Mouse (Mus musculus): ENCODE data around the gene Tex14. TPM values are rescaled to one million over a fixed set of nuclear protein-coding genes. Genes with fewer than 3 reads are reported as not detected.
"Not testable (repeated sequence)": the region's sequence is repeated elsewhere in the genome, so short reads cannot be mapped to it uniquely, and the experiment has no call there.

The Tex14 gene
- polyA plus RNA-seq, 1 experiment: 0.98 TPM

DNA sequence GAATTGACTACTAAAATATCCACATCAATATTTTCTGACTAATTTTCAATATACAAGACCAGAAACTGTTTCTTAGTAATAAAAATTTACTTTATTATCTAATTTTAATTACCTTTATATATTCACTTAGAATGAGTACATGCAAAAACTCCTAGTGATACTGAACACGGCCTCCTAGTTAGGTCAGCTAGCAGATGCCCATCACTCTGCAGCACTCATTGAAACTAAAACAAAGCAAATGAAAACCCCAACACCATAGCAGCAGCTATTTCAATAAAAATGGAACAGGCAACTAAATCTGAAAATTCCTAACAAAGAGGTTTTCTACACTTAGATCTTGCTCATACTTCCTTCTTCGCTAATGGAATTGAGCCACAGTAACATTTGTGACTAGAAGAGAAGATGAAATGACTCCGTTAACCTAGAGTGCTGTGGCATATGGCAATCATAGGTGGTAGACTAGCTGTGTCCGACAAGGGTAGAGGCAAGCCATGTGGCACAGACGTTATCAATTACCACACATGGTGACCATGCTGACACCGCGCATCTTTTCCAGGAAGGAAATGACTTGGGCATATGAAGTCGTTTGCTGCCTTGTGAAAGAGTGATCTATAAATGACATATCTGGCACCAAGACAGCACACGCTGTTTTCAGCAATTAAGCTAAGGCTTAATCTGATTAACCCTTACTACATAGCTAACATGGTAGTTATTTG, 36.8 kb upstream of the Tex14 start:
- Histone ChIP-seq H3K4me3 (replicated peaks; ENCODE audit: insufficient read depth, low read depth, low read length) (no peak overlapping the region), H3K27me3 (ENCODE audit: control insufficient read depth, insufficient read depth, low read length) (no peaks in the 10 kb centered on the region; the same call in 1 of the 2 replicates), H3K4me1 (ENCODE audit: control insufficient read depth, insufficient read depth, low read length) (no peaks in the 10 kb centered on the region), H3K27ac (ENCODE audit: insufficient read depth, low read length) (no peak overlapping the region)
- WGBS: 13% methylated on average over 9 of the region's 9 CpGs
- no peak for TF ChIP-seq POLR2A (IDR thresholded peaks at IDR 0.05; ENCODE audit: borderline replicate concordance, insufficient read depth, low read length)
- no peak for TF ChIP-seq CTCF (IDR thresholded peaks at IDR 0.05; ENCODE audit: borderline replicate concordance, insufficient read depth, low read depth, low read length)
- peak in 1 of 2 experiments; percentile 2 for DNase-seq

GRCm38 (mm10) chr11:87384551-87384950, 20.3 kb upstream of the Tex14 start:
- no peak overlapping the region for H3K4me3 ChIP-seq (replicated peaks; ENCODE audit: insufficient read depth, low read depth, low read length)
- TF ChIP-seq CTCF (IDR thresholded peaks at IDR 0.05; ENCODE audit: borderline replicate concordance, insufficient read depth, low read depth, low read length) (no peak), POLR2A (IDR thresholded peaks at IDR 0.05; ENCODE audit: borderline replicate concordance, insufficient read depth, low read length) (no peak)
- DNase-seq: no peak
- H3K4me1 ChIP-seq (ENCODE audit: control insufficient read depth, insufficient read depth, low read length): no peaks in the 10 kb centered on the region
- WGBS: 97% methylated on average over 4 of the region's 4 CpGs
- no peak overlapping the region for H3K27ac ChIP-seq (ENCODE audit: insufficient read depth, low read length)
- no peaks in the 10 kb centered on the region for H3K27me3 ChIP-seq (ENCODE audit: control insufficient read depth, insufficient read depth, low read length)

DNA sequence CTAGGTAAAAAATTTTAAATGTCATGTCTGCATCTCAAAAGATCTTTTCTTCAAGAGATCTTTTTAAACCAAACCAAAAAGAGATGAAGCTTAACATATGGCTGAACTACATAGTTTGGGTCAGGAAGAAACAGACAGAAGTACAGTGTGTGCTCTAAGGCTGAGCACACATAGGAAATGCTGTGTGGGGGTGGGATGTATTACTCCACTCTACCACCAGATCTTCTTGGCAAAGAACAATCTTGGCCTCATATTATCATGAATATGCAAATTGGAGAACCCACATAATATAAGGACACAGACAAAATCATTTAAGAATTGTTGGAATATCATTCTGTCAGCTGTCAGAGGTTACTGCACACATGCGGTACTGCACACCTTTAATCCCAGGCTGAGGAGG, 19.2 kb upstream of the Tex14 start:
- DNase-seq: no peak
- H3K27ac ChIP-seq (ENCODE audit: insufficient read depth, low read length): no peak overlapping the region
- TF ChIP-seq CTCF (IDR thresholded peaks at IDR 0.05; ENCODE audit: borderline replicate concordance, insufficient read depth, low read depth, low read length) (no peak), POLR2A (IDR thresholded peaks at IDR 0.05; ENCODE audit: borderline replicate concordance, insufficient read depth, low read length) (no peak)
- no peaks in the 10 kb centered on the region for H3K27me3 ChIP-seq (ENCODE audit: control insufficient read depth, insufficient read depth, low read length)
- no peaks in the 10 kb centered on the region for H3K4me1 ChIP-seq (ENCODE audit: control insufficient read depth, insufficient read depth, low read length)
- no peak overlapping the region for H3K4me3 ChIP-seq (replicated peaks; ENCODE audit: insufficient read depth, low read depth, low read length)
- WGBS: 98% methylated on average over 1 of the region's 1 CpGs

DNA sequence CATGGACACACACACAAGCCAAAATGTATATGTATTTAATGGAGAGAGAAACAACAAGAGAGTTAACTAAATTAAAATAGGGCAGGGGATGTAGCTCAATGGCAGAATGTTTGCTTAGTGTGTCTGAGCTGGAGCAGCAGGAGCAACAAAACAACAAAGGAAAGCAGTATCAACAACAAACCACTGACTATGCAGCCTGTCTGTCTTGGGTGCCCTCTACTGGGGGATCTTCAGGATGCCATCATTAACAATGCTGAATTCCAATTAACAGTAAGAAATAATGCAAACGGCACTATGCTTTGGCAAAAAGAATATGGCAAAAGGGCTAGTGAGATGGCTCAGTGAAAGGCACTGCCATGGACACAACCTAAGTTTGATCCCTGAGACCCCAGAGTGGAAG, 11.0 kb upstream of the Tex14 start:
- WGBS: 3% methylated on average over 1 of the region's 1 CpGs
- Histone ChIP-seq H3K27me3 (ENCODE audit: control insufficient read depth, insufficient read depth, low read length) (no peaks in the 10 kb centered on the region), H3K4me1 (ENCODE audit: control insufficient read depth, insufficient read depth, low read length) (no peaks in the 10 kb centered on the region), H3K4me3 (replicated peaks; ENCODE audit: insufficient read depth, low read depth, low read length) (no peak overlapping the region), H3K27ac (ENCODE audit: insufficient read depth, low read length) (no peak overlapping the region)
- TF ChIP-seq CTCF (IDR thresholded peaks at IDR 0.05; ENCODE audit: borderline replicate concordance, insufficient read depth, low read depth, low read length) (peak; percentile 53; the same call in 1 of the 2 replicates), POLR2A (IDR thresholded peaks at IDR 0.05; ENCODE audit: borderline replicate concordance, insufficient read depth, low read length) (no peak)
- peak; percentile 16 to 21 for DNase-seq

DNA sequence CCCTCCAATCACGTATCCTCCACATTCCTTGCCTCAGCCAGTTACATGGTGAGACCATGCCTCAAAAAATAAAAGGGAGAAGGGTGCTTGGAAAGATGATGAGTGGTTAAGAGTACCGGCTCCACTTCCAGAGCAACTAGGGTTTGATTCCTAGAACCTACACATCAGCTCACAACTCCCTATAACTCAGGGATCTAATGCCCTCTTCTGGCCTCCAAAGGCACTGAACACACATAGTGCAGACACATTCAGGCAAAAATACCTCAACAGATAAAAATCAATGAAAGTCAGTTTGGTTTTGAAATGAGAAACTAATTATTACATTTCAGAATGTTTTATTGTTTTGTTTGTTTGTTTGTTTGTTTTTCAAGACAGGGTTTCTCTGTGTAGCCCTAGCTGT, 6.5 kb upstream of the Tex14 start:
- DNase-seq: no peak
- WGBS: 95% methylated on average over 2 of the region's 2 CpGs
- TF ChIP-seq CTCF (IDR thresholded peaks at IDR 0.05; ENCODE audit: borderline replicate concordance, insufficient read depth, low read depth, low read length) (no peak), POLR2A (IDR thresholded peaks at IDR 0.05; ENCODE audit: borderline replicate concordance, insufficient read depth, low read length) (no peak)
- H3K4me3 ChIP-seq (replicated peaks; ENCODE audit: insufficient read depth, low read depth, low read length): no peak overlapping the region
- no peaks in the 10 kb centered on the region for H3K4me1 ChIP-seq (ENCODE audit: control insufficient read depth, insufficient read depth, low read length)
- no peak overlapping the region for H3K27ac ChIP-seq (ENCODE audit: insufficient read depth, low read length)
- H3K27me3 ChIP-seq (ENCODE audit: control insufficient read depth, insufficient read depth, low read length): no peaks in the 10 kb centered on the region

- 2% methylated on average over 58 of the region's 58 CpGs for WGBS
- peak; percentile 96 to 98 for DNase-seq
- H3K4me3 ChIP-seq (replicated peaks; ENCODE audit: insufficient read depth, low read depth, low read length): peak overlapping the region; percentile 87
- no peaks in the 10 kb centered on the region for H3K4me1 ChIP-seq (ENCODE audit: control insufficient read depth, insufficient read depth, low read length)
- TF ChIP-seq CTCF (IDR thresholded peaks at IDR 0.05; ENCODE audit: borderline replicate concordance, insufficient read depth, low read depth, low read length) (no peak), POLR2A (IDR thresholded peaks at IDR 0.05; ENCODE audit: borderline replicate concordance, insufficient read depth, low read length) (peak; percentile 98)
- no peaks in the 10 kb centered on the region for H3K27me3 ChIP-seq (ENCODE audit: control insufficient read depth, insufficient read depth, low read length)
- peak overlapping the region; percentile 96 for H3K27ac ChIP-seq (ENCODE audit: insufficient read depth, low read length)
Measured at GRCm38 (mm10) chr11:87404111-87404853, 583 bp upstream of the Tex14 start.

GRCm38 (mm10) chr11:87413412-87413811, 8.5 kb downstream of the Tex14 start:
- not testable (repeated sequence) for H3K4me1 ChIP-seq (ENCODE audit: control insufficient read depth, insufficient read depth, low read length); H3K27me3 ChIP-seq (ENCODE audit: control insufficient read depth, insufficient read depth, low read length); H3K27ac ChIP-seq (ENCODE audit: insufficient read depth, low read length); DNase-seq; H3K4me3 ChIP-seq (replicated peaks; ENCODE audit: insufficient read depth, low read depth, low read length)
- 58% methylated on average over 3 of the region's 3 CpGs for WGBS

- Histone ChIP-seq H3K27ac (ENCODE audit: insufficient read depth, low read length) (no peak overlapping the region), H3K4me3 (replicated peaks; ENCODE audit: insufficient read depth, low read depth, low read length) (no peak overlapping the region), H3K4me1 (ENCODE audit: control insufficient read depth, insufficient read depth, low read length) (no peaks in the 10 kb centered on the region), H3K27me3 (ENCODE audit: control insufficient read depth, insufficient read depth, low read length) (no peaks in the 10 kb centered on the region)
- TF ChIP-seq POLR2A (IDR thresholded peaks at IDR 0.05; ENCODE audit: borderline replicate concordance, insufficient read depth, low read length) (no peak), CTCF (IDR thresholded peaks at IDR 0.05; ENCODE audit: borderline replicate concordance, insufficient read depth, low read depth, low read length) (no peak)
- DNase-seq: no peak
- 59% methylated on average over 5 of the region's 5 CpGs for WGBS
Measured at GRCm38 (mm10) chr11:87416120-87416519, 11.3 kb downstream of the Tex14 start.
